Mouse (Mus musculus) C2C12 (cell line): ENCODE data around the gene Espl1.

Source experiments
- CEBPB ChIP-seq: IDR thresholded peaks from one replicate; pipeline ENCODE4 v1.6.1; 2011; ENCODE audit warnings: low read depth, mild to moderate bottlenecking, control low read depth, moderate library complexity
- CTCF ChIP-seq: IDR thresholded peaks from one replicate; pipeline ENCODE4 v1.5.1; 2011; ENCODE audit not compliant: control insufficient read depth, insufficient read depth, insufficient read length
- FOSL1 ChIP-seq: IDR thresholded peaks from one replicate; pipeline ENCODE4 v1.8.0; 2011; ENCODE audit warnings: mild to moderate bottlenecking, low read length; ENCODE audit not compliant: poor library complexity, insufficient read depth, severe bottlenecking
- MAX ChIP-seq: IDR thresholded peaks from one replicate; pipeline ENCODE4 v1.6.1; 2011; ENCODE audit warnings: mild to moderate bottlenecking, control low read depth
- MYOD1 ChIP-seq: IDR thresholded peaks from one replicate; pipeline ENCODE4 v1.6.1; 2011; ENCODE audit warnings: low read depth; ENCODE audit not compliant: control insufficient read depth, insufficient read length
- MYOG ChIP-seq: IDR thresholded peaks from one replicate; pipeline ENCODE4 v1.6.1; 2011; ENCODE audit not compliant: control insufficient read depth, insufficient read length; ENCODE audit errors: extremely low read depth
- USF1 ChIP-seq: IDR thresholded peaks from one replicate; pipeline ENCODE4 v1.6.1; 2011; ENCODE audit warnings: low read depth, mild to moderate bottlenecking, control low read depth, moderate library complexity

DNA sequence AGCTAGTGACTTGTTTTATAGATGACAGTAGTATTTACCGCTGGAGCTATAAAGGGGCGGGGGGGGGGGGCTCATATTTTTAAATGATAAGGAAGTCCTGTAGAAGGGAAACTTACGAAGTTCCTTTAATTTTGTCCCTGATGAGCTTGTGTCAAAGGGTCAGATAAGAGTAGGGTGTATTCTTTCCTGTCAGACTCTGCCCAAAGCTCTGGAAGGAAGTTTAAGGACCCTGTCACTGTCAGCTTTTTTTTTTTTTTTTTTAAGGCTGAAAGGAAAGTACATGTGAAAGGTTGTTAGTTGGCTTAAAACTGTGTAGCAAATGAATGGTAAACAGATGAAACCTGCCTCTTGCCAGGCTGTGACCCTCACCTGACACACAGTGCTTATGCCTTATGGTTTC lies 12.4 kb upstream of the Espl1 start:
- TF ChIP-seq CTCF (no peak), CEBPB (no peak), FOSL1 (no peak), MAX (no peak), MYOD1 (no peak), USF1 (no peak), MYOG (no peak)
